Mouse (Mus musculus) limb, embryonic 10.5 days (tissue): ENCODE data around the gene Vmn1r47. TPM values are rescaled to one million over a fixed set of nuclear protein-coding genes. Genes with fewer than 3 reads are reported as not detected.
"Not testable (repeated sequence)": the region's sequence is repeated elsewhere in the genome, so short reads cannot be mapped to it uniquely, and the experiment has no call there.

Source experiments
- DNase-seq: peaks from one replicate; pipeline ENCODE4 v3.0.0-alpha.2; 2017; ENCODE audit warnings: low spot score
- H3K27ac ChIP-seq: fragments of 300-500 bp; sonication (generic); 2 replicates; pipeline ENCODE4 v1.5.1; 2016; ENCODE audit warnings: mild to moderate bottlenecking
- H3K27me3 ChIP-seq: fragments of 300-500 bp; sonication (generic); 2 replicates; pipeline ENCODE4 v1.6.1; 2016; ENCODE audit warnings: low read depth, mild to moderate bottlenecking; ENCODE audit not compliant: poor library complexity, severe bottlenecking
- H3K36me3 ChIP-seq: fragments of 300-500 bp; sonication (generic); 2 replicates; pipeline ENCODE4 v1.6.1; 2016; ENCODE audit warnings: mild to moderate bottlenecking, moderate library complexity
- H3K4me1 ChIP-seq: fragments of 300-500 bp; sonication (generic); 2 replicates; pipeline ENCODE4 v1.6.1; 2016
- H3K4me3 ChIP-seq: fragments of 300-500 bp; sonication (generic); 2 replicates; pipeline ENCODE4 v1.5.1; 2016; ENCODE audit warnings: mild to moderate bottlenecking, moderate library complexity
- H3K9me3 ChIP-seq: fragments of 300-500 bp; sonication (generic); replicated peaks from 2 replicates; pipeline ENCODE4 v1.6.1; 2016; ENCODE audit warnings: mild to moderate bottlenecking
- WGBS: fragments of 180-500 bp; shearing (Covaris S2); methylation state at CpG from one replicate; pipeline ENCODE4 v1.1.7; 2016; 5-methylcytosine and 5-hydroxymethylcytosine counted together
- polyA plus RNA-seq: library from polyadenylated mRNA; unstranded; fragments of >200 nt; fragmentation: Nextera tagmentation; extraction: Ambion mirVana; gene quantifications from 2 replicates; pipeline ENCODE4 v1.2.1, GENCODE M21; 2016

The Vmn1r47 gene
- polyA plus RNA-seq: not detected in 2 replicates

- WGBS: 97% methylated on average over 1 of the region's 1 CpGs
- not testable (repeated sequence) for H3K27me3 ChIP-seq, H3K9me3 ChIP-seq, H3K27ac ChIP-seq, DNase-seq, H3K36me3 ChIP-seq, H3K4me1 ChIP-seq, H3K4me3 ChIP-seq
These were observed at the start of gene Vmn1r47 for GRCm38 (mm10) chr6:90015847-90016246. TSS of gene Vmn1r47 (plus strand) at chr6:90016147.

GRCm38 (mm10) chr6:89966341-89966740 is 49.6 kb upstream of the Vmn1r47 start:
- DNase-seq: no peak
- Histone ChIP-seq H3K4me1 (no peaks in the 10 kb centered on the region), H3K27me3 (no peaks in the 10 kb centered on the region), H3K4me3 (no peak overlapping the region), H3K27ac (no peak overlapping the region), H3K9me3 (0 out of 2 replicates have a peak, but pooled peaks cover 2% of the 10 kb centered on the region), H3K36me3 (no peaks in the 10 kb centered on the region)

- 84% methylated on average over 2 of the region's 2 CpGs for WGBS
- H3K4me3 ChIP-seq: no peak within 1 kb of the TSS
- 0 out of 2 replicates have a peak, but pooled peaks cover 2% of the 10 kb centered on the region for H3K9me3 ChIP-seq
- DNase-seq: no peak
- no peak within 1 kb of the TSS for H3K27ac ChIP-seq
- no peaks in the 10 kb centered on the region for H3K36me3 ChIP-seq
- no peaks in the 10 kb centered on the region for H3K4me1 ChIP-seq
- H3K27me3 ChIP-seq: no peaks in the 10 kb centered on the region
These were observed 46.9 kb upstream of the Vmn1r47 start, which contains the start of gene Vmn1r46 for GRCm38 (mm10) chr6:89969013-89969412. TSS of gene Vmn1r46 (plus strand) at chr6:89969313.

GRCm38 (mm10) chr6:89985989-89986388 is 30.0 kb upstream of the Vmn1r47 start:
- 24% methylated on average over 1 of the region's 1 CpGs for WGBS

GRCm38 (mm10) chr6:90036741-90037140 is 20.8 kb downstream of the Vmn1r47 start, which contains the start of gene Vmn1r48:
TSS of gene Vmn1r48 (minus strand) at chr6:90036841.
- H3K4me3 ChIP-seq, H3K36me3 ChIP-seq, H3K27ac ChIP-seq, H3K27me3 ChIP-seq, DNase-seq, H3K4me1 ChIP-seq, H3K9me3 ChIP-seq: not testable (repeated sequence)
- no CpG with 5 or more reads among the region's 2 CpGs for WGBS

More at GRCm38 (mm10) chr6:89985989-89986388, 30.0 kb upstream of the Vmn1r47 start:
- Histone ChIP-seq H3K36me3 (no peaks in the 10 kb centered on the region), H3K4me1 (no peaks in the 10 kb centered on the region), H3K4me3 (no peak overlapping the region), H3K27ac (no peak overlapping the region), H3K9me3 (0 out of 2 replicates have a peak, but pooled peaks cover 2% of the 10 kb centered on the region), H3K27me3 (no peaks in the 10 kb centered on the region)
- DNase-seq: no peak

Other genes starting within 250 kb of the Vmn1r47 start
- gene Vmn1r42, start 139.7 kb upstream of the Vmn1r47 start, polyA plus RNA-seq: not detected in 2 replicates
- gene Vmn1r43, start 139.7 kb upstream of the Vmn1r47 start, polyA plus RNA-seq: not detected in 2 replicates
- gene Vmn1r44, start 132.5 kb upstream of the Vmn1r47 start, polyA plus RNA-seq: not detected in 2 replicates
- not detected in 2 replicates for gene Vmn1r45, start 75.5 kb upstream of the Vmn1r47 start, polyA plus RNA-seq
- gene Vmn1r46, start 46.8 kb upstream of the Vmn1r47 start, polyA plus RNA-seq: not detected in 2 replicates
- not detected in 2 replicates for gene Vmn1r48, start 20.7 kb downstream of the Vmn1r47 start, polyA plus RNA-seq
- gene Vmn1r49, start 62.4 kb downstream of the Vmn1r47 start, polyA plus RNA-seq: not detected in 2 replicates
- not detected in 2 replicates for gene Vmn1r50, start 85.3 kb downstream of the Vmn1r47 start, polyA plus RNA-seq
- gene Vmn1r51, start 106.4 kb downstream of the Vmn1r47 start, polyA plus RNA-seq: not detected in 2 replicates
- not detected in 2 replicates for gene Vmn1r52, start 158.7 kb downstream of the Vmn1r47 start, polyA plus RNA-seq
- gene V1ra8, start 186.6 kb downstream of the Vmn1r47 start, polyA plus RNA-seq: not detected in 2 replicates
- not detected in 2 replicates for gene Vmn1r53, start 208.3 kb downstream of the Vmn1r47 start, polyA plus RNA-seq
- gene Vmn1r54, start 230.2 kb downstream of the Vmn1r47 start, polyA plus RNA-seq: not detected in 2 replicates